Mouse (Mus musculus) activated CD4-positive, CD25-positive, alpha-beta regulatory T cell, adult 4 months (primary cell): ENCODE data around the gene Gtf2ird1. TPM values are rescaled to one million over a fixed set of nuclear protein-coding genes. Genes with fewer than 3 reads are reported as not detected.
"Not testable (repeated sequence)": the region's sequence is repeated elsewhere in the genome, so short reads cannot be mapped to it uniquely, and the experiment has no call there.

Experiments used
- ATAC-seq: one replicate; pipeline ENCODE4 v1.8.0; 2017
- polyA plus RNA-seq, 2 experiments: library from polyadenylated mRNA; unstranded; fragments of 100-300 nt; shearing (Covaris generic); gene quantifications; one replicate each; pipeline ENCODE4 v1.2.1; 2017

Gtf2ird1 gene
- polyA plus RNA-seq, 2 experiments from 2014 or later = 7.5 to 7.9 TPM

DNA sequence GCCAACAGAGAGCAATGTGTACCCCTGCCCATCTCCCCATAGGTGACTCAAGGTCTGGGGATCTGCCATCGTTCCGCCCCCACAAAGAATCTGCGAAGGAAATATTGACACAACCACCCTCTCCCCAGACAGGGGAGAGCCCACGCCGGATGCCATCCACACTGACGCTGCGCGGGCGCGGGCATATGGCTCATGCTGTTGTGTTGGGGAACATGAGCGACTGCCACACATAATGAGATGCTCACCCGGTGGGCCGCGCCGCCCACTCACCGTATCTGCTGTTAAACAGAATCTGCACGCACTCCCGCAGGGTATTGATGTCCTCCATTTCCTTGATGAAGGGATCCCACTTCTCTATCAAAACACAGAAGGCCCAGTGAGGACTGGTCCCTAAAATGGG, 54.7 kb downstream of the Gtf2ird1 start:
- no peak for ATAC-seq

DNA sequence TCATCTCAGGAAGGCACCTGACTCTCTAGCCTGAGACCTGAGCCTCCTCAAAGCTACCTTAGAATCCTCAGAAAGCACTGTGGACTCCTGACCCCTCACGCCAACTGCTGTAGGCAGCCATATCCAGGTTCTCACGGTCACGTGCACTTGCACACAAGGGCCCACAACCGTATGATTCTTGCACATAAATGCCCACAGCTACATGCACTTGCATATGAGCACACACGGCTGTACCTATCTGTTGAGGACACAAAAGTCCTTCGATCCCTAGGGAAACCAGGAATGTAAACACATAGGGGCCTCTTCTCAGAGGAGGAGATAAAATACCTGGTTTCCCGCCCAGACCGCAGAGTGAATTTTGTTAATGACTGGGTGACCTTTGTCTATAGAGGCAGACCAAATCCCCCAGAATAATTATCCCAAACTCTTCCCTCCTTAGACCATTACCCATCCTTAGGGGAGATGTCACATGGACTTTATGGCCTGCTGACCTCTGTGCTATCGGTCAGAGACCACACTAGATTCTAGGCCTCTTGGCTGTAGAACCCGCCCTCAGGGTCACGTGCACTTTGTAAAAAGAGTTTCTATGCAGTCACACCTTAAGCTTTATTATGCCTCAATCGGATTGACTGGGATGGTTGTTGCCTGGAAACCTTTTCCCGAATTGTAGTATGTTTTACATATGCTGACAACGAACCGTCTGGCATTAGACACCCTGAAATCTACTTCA, 58.9 kb downstream of the Gtf2ird1 start:
- ATAC-seq = no peak

DNA sequence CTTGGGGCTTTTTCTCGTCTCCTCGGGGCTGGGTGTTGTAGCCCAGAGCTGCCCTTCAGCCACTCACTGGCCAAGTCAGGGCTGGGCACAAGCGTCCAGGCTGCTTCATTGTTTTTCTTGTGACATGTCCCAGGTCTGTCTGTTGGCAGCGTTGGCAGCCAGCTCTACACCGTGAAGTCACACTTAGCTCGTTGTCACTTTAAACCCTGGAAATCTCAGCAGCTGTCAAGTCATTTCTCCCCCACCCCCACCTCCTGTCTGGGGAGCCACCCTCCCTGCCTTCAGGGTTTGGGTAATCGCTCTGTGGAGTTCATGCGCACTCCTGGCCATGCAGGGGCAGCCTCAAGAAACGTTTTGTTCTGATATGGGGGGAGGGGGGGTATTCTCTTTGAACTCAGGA, 60.0 kb downstream of the Gtf2ird1 start:
- no peak for ATAC-seq

DNA sequence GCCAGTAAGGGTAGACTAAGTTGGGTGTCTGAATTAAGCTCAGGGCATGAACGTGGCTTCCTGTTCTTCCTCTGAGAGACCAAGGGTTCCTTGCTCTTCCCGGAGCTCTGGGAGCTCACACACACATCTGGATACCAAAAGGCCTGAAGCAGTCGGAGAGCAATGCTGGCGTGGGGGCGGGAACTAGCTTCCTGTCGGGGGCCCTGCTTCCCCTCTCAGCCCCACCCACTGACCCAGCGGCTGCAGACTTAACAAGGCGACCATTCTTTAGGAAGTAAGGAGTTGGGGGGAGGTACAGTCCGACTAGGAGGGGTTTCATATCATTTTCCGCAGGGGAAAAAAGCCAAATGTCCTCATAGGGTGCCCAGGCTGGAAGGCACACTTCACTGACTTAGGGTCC, 61.9 kb downstream of the Gtf2ird1 start:
- peak; percentile 59 for ATAC-seq

DNA sequence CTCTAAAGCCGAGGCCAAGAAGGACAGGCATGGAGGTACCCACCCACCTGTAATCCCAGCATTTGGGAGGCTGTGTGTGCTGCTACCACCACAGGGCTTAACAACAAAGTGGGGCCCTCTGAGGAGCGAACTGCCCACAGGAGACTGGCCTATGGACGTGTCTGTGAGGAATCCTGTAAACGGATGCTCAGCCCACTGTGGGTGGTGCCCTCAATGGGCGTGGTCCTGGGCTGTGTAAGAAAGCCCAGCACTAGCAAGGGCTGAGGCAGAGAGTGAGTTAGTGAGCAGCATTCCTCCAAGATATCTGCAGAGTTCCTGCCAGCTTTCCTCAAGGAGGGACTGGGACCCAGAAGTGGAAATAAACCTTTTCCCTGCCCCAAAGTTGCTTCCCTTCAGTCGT, 62.9 kb downstream of the Gtf2ird1 start:
- peak; percentile 13 for ATAC-seq

DNA sequence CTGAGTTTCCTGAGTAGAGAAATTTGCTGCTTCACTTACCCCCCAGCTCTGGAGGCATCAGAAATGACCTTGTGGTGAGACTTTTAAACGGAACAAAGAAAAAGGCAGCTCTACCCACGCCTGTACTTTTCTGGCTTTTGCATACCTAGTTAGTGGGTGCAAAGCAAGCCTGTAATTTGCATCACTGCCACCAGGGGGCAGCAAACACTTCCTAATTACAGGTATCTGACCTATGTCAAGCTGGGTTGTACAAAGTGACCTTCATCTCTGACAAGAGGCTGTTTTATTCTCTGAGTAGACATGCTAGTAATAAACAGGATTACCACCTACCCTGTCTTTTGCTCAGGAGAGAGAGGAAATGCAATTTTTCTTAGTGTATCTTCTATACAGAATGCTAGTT, 71.4 kb downstream of the Gtf2ird1 start:
- ATAC-seq = peak; percentile 52

DNA sequence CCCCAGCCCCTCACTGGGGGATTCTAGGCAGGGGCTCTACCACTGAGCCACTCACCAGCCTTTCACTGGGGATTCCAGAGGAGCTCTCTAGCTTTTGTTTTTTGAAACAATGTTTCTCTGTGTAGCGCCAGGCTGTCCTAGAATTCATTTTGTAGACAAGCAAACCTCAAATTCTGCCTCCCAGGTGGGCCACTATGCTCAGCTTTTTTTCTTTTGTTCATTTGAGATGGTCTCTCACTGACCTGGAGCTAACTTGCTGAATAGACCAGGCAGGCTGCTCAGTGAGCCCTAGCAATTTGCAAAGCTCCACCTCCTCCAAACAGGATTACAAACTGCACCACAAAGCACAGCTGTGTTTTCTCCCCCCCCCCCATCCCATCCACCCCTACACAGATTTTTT, 81.3 kb downstream of the Gtf2ird1 start:
- ATAC-seq = no peak

DNA sequence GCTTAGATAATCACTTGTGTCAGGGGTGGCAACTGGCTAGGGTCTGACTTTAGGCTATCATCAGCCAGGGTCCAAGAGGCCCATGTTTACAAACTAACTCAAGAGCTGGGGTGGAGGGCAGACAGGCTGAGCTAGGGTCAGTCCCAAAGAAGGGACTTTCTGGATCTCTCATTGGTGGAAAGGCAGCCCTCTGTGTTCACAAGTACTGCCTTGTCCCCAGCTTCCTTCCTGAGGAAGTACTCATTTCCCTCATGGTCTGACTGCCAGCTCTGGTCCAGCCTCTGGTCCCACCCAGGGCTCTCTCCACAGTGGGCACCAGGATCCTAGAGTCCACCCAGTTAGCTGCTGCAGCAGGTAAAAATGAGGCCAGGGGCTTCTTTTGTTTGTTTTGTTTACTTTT, 82.0 kb downstream of the Gtf2ird1 start:
- ATAC-seq = no peak

DNA sequence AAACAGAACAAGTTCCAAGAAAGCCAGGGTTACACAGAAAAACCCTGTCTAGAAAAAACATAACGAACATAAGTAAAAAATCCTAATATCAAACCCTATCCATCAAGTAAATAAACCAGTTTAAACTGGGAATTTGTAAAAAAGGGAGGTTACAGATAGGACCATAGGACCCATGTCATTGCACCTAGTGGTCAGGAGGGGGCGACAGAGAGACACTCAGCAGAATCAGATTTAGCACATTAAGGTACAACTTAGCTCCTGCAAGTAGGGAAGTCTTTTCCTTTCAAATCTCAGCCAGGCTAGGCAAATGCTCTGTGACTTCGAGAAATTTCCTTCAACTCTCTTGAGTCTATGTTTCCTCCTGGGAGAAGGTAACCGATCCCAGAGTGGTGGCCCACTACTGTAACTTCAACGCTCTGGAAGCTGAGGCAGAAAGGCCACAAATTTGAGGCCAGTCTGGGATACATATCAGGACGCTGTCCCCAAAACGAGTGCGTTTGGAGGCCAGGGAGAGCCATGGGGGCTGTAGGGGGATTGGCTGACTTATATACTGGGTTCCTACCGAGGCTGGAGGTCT, 82.5 kb downstream of the Gtf2ird1 start:
- peak; percentile 57 for ATAC-seq

DNA sequence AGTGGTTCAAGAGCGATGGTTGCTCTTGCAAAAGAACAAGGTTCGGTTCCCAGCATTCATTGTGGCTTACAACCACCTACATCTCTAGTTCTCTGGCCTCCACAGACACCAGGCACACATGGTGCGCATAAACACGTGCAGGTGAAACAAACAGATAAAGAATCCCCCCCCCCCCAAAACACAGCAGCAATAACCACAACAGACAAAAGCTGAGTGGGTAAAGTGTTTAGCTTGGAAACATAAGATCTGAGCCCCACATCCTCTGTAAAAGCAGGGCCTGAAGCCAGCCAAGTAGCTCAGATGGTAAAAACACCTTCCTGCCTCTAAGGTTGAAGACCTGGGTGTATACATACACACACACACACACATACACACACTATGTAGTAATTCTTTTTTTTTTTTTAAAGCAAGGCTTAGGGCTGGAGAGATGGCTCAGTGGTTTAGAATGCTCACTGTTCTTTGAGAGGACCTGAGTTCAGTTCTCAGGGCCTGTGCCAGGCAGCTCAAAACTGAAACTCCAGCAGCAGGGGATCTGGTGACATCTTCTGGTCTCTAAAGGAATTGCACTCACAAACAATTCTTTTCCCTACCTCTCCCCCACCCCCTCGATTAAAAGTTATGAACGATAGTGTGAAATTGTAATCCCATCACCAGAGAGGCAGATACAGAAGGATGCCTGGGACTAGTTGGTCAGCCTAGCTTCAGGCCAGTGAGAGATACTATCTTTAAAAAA, 83.4 kb downstream of the Gtf2ird1 start:
- no peak for ATAC-seq

DNA sequence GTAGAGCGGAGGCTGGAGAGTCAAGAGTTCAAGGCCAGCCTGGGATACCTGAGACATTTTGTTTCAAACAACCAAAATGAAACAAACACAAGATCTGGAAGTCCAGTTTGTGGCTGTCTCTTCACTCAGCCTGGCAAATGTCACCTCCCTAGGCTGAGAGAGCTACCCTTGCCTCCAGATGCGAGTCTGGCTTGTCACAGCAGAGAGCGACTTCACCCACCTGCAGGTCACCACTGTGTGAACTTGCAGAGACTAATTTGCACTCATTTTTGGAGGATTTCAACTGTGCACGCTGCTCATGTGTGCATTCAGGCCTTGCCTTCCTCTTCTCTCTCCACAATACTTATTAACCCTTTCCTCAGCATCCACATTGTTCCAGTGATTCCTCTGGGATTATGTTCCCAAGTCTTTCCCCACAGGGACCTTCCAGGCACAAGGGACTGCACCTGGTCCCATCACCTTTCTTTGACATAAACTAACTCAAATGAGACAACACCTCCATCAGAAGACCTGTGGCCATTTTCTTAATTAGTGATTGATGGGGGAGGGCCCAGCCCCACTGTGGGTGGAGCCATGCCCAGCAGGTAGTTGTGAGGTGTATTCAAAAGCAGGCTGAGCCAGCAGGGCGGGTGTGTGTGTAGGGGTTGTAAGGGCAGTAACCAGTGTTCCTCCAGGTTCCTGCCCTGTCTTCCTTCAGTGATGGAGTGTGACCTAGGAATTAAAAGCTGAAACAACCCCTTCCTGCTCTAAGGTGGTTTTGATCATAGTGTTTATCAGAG, 84.8 kb downstream of the Gtf2ird1 start:
- ATAC-seq = no peak

DNA sequence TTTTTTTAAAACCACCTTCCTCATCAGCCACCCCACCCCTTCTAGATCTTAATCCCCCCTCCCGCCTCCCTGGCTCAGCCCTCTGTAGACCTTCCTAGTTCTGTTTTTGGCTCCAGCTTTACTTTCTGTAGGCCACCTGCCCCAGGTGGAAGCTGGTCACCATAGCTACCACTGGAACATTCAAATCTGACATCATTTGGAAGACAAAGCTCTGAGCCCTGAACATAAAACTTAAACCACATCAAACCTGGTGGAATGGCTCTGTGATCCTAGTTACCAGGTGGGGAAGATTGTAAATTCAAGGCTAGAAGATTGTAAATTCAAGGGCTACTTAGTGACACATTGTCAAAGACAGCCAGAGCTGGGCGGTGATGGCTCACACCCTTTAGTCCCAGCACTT, 85.7 kb downstream of the Gtf2ird1 start:
- ATAC-seq = no peak

DNA sequence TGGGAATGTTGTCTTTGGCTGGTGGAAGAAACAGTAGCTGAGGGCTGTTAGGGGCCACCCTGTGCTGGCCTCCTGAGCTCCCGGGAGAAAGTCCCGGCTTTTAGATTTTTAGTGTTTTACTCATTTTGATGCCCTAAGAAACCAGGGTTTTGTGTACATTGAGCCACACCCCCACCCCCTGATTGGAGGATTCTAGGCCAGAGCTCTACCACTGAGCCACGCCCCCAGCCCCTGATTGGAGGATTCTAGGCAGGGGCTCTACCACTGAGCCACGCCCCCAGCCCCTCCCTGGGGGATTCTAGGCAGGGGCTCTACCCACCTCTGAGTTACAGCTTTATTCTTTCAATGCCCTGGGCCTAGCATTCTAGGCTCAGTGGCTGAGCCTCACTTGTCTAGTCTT, 97.4 kb downstream of the Gtf2ird1 start:
- ATAC-seq = no peak

DNA sequence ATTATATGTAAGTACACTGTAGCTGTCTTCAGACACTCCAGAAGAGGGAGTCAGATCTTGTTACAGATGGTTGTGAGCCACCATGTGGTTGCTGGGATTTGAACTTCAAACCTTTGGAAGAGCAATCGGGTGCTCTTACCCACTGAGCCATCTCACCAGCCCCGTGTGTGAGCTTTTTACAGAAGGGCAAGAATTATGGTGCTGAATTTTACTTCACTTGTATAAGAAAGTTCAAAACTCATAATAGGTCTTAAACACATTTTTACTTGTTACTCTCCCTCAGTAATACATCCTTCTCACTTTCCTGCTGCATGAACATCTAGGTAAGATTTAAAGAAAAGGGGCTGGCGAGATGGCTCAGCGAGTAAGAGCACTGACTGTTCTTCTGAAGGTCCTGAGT, 101.1 kb downstream of the Gtf2ird1 start:
- ATAC-seq = not testable (repeated sequence)

DNA sequence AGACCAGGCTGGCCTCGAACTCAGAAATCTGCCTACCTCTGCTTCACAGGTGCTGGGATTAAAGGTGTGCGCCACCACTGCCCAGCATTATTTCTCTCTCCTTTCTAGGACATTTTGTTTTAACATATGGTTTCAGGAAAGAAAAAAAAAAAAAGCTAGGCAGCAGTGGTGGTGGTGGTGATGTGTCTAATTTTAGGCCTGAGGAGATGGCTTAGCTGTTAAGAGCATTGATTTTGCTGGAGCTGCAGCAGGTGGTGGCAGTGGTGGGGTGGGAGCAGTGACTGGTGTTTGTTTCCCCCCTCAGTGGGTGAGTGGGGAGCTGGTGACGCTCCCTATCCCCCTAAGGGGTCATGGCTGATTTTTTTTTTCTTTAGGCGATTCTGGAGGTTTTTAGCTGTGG, 103.4 kb downstream of the Gtf2ird1 start:
- no peak for ATAC-seq

DNA sequence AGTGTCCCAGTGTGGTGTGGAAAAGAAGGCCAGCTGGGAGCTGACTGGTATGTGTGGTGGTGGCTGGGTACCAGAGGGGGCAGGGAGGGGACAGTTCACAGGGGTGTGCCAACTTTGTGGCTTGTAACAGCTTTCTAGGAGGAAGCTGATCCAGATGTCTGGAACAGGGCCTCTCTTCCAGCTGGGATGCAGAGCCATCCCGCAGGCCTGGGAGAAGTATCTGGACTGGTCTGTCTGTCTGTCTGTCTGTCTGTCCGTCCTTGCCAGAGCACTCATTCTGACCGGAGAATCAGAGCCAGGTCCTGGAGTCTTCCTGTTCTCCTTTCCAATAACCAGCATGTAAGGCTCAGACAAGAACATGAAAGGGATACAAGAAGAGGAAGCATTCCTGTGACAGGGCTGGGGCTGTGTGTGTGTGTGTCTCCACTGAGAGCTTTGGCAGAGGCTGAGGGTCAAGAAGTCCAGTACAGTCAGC, 104.0 kb downstream of the Gtf2ird1 start:
- no peak for ATAC-seq

DNA sequence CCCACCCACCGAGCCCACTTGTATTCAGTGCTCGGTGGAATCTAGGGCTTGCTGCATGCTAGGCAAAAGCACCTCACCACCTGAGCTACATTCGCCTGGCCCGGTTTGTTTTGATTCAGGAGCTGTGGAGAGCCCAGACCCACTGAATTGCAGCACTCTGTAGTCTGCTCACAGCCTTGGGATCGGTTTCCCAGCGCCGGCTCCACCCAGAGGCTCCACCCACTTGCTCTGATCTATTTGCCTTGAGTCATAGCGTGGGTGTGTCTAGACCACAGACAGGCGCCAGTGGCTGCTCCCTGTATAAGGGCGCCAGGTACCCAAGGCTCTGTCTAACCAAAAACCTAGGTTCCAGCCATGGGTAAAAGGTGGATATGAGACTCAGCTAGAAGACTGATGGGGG, 105.9 kb downstream of the Gtf2ird1 start:
- peak; percentile 99 for ATAC-seq

DNA sequence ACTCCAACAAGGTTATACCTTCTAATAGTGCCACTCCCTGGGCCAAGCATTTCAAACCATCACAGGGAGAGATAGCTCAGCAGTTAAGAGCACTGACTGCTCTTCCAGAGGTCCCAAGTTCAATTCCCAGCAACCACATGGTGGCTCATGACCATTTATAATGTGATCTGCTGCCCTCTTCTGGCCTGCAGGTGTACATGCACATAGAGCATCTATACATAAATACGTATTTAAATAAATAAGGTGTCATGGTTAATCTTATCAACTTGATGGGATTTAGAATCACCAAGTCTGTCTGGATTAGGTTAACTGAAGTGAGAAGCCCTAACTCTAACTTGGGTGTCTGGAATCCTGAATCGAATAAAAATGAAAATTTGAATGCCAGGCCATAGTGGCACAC, 109.5 kb downstream of the Gtf2ird1 start:
- ATAC-seq = no peak

DNA sequence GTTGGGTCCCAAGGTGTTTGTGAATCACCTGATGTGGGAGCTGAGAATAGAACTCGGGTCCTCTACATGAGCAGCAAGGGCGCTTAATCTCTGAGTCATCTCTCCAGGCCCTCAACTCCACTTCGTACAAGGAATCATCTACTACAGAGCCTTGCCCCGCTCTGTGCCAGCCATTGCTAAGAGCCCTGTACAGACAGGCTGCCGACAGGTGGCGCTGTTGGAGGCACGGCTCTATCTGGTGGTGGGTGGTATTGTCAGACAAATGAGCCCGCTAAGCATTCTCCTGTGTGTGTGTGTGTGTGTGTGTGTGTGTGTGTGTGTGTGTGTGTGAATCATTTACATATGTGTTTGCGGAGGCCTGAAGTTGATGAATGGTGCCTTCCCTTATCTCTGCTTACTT, 111.1 kb downstream of the Gtf2ird1 start:
- peak; percentile 65 for ATAC-seq

DNA sequence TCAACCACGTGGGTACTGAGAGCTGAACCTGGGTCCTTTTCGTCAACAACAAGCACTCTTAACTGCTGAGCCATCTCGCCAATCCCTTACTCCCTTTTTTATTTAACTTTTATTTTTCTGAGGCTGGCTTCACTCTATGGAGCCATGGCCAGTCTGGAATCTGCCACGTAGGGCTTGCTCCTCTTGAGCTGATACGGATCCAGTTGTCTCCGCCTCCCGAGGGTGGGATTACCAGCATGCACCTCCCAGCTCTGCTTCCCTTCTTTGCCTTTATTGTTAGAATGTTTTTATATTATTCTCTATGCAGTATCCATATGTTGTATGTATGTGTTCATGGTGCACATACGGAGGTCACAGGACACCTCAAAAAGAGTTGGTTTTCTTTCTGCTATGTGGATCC, 112.4 kb downstream of the Gtf2ird1 start:
- no peak for ATAC-seq

DNA sequence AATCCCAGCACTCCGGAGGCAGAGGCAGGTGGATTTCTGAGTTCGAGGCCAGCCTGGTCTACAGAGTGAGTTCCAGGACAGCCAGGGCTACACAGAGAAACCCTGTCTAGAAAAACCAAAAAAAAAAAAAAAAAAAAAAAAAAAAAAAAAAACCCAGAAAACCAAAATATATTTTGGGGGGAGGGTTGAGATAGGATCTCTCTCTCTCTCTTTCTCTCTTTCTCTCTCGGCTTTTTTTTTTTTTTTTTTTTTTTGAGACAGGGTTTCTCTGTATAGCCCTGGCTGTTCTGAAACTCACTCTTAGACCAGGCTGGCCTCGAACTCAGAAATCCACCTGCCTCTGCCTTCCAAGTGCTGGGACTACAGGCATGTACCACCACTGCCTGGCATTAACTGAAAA, 113.0 kb downstream of the Gtf2ird1 start:
- not testable (repeated sequence) for ATAC-seq

DNA sequence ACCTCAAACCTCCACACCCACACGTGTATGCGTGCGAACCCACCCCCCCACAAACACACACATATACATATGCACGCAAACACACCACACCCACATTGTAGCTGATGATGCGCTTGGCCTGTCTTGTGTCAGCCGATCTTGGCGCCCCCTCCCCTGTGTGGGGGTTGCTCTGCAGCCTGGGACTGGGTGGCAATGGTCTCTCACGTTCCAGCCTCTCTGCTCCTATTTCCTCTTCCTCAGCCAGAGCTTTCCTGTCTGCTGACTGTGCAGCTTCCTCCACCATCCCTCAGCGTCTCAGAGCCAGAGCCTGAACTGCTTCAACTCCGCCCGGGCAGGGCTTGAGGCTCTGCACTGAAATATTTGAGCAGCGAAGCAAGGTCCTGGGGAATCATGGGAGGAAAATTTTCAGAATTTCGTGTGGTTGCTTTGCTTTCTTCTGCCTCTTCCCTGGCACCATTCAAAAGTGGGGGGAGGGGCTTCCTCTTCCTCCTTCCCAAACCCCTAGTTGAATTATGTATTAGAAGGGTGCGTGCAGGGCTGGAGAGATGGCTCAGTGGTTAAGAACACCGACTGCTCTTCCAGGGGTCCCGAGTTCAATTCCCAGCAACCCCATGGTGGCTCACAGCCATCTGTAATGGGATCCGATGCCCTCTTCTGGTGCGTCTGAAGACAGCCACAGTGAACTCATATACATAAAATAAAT, 113.9 kb downstream of the Gtf2ird1 start:
- ATAC-seq = no peak
